8 mouse cellular contexts compared by ENCODE assay signal in genomic region chr2:32877761-32878393, GRCm38 (mm10). TPM values are rescaled to one million over a fixed set of nuclear protein-coding genes. Genes with fewer than 3 reads are reported as not detected.
DNase-seq lines count a peak whose midpoint lies in the region; ATAC-seq and TF ChIP-seq lines count a peak whose summit lies in the region.

No protein-coding gene starts in this region.

- H3K36me3 ChIP-seq in heart, adult 2 months (ENCODE audit: control insufficient read depth, insufficient read depth, low read length), result no peaks in the 10 kb centered on the region
- no peaks in the 10 kb centered on the region for H3K36me3 ChIP-seq in embryonic facial prominence, embryonic 11.5 days (replicated peaks; ENCODE audit: control insufficient read depth, insufficient read depth, low read depth, low read length)
- H3K36me3 ChIP-seq in intestine, postnatal 0 days (ENCODE audit: control insufficient read depth, insufficient read depth), result no peaks in the 10 kb centered on the region
- H3K36me3 ChIP-seq in midbrain, embryonic 10.5 days, result no peaks in the 10 kb centered on the region

- H3K4me2 ChIP-seq in embryonic facial prominence, embryonic 11.5 days (ENCODE audit: low read depth, low read length), result peak overlapping the region; percentile 96
- peak overlapping the region; percentile 83 for H3K4me2 ChIP-seq in intestine, postnatal 0 days (replicated peaks; ENCODE audit: low read depth)

- no peak for TF ChIP-seq CTCF in heart, adult 2 months (IDR thresholded peaks at IDR 0.05)
- TF ChIP-seq CTCF in intestine, postnatal 0 days (IDR thresholded peaks at IDR 0.05; ENCODE audit: low read depth), result no peak

- no peak for TF ChIP-seq EP300 in heart, adult 2 months (IDR thresholded peaks at IDR 0.05; ENCODE audit: insufficient read depth, low read depth, low read length)

- H3K79me2 ChIP-seq in heart, adult 2 months (replicated peaks; ENCODE audit: control insufficient read depth, insufficient read depth, low read length), result peaks cover 1% of the 10 kb centered on the region; the same call in 1 of the 2 replicates

- H3K27me3 ChIP-seq in heart, adult 2 months (ENCODE audit: control insufficient read depth, insufficient read depth, low read length), result no peaks in the 10 kb centered on the region
- H3K27me3 ChIP-seq in embryonic facial prominence, embryonic 11.5 days (ENCODE audit: control insufficient read depth, insufficient read depth, low read length), result no peaks in the 10 kb centered on the region
- no peaks in the 10 kb centered on the region for H3K27me3 ChIP-seq in intestine, postnatal 0 days (replicated peaks; ENCODE audit: control insufficient read depth, insufficient read depth, low read length)
- peaks cover 23% of the 10 kb centered on the region for H3K27me3 ChIP-seq in midbrain, embryonic 10.5 days (ENCODE audit: low read depth, poor library complexity, severe bottlenecking)

- no peak for ATAC-seq in embryonic facial prominence, embryonic 11.5 days (replicated peaks; ENCODE audit: insufficient number of reproducible peaks, low FRiP score, low TSS enrichment, low read depth)
- ATAC-seq in intestine, postnatal 0 days, result no peak
- ATAC-seq in megakaryocyte-erythroid progenitor cell, adult 5-6 weeks (replicated peaks; ENCODE audit: low FRiP score, low TSS enrichment, poor library complexity, severe bottlenecking), result no peak
- ATAC-seq in erythroid progenitor cell, adult 5-6 weeks (replicated peaks; ENCODE audit: low FRiP score, poor library complexity, severe bottlenecking), result no peak

- peak overlapping the region; percentile 95 for H3K4me3 ChIP-seq in heart, adult 2 months
- peak overlapping the region; percentile 76 for H3K4me3 ChIP-seq in embryonic facial prominence, embryonic 11.5 days (ENCODE audit: low read depth, low read length)
- peak overlapping the region; percentile 78 for H3K4me3 ChIP-seq in intestine, postnatal 0 days (ENCODE audit: low read depth, low read length)
- H3K4me3 ChIP-seq in midbrain, embryonic 10.5 days, result peak overlapping the region; percentile 78

- H3K9me3 ChIP-seq in embryonic facial prominence, embryonic 11.5 days (replicated peaks; ENCODE audit: control insufficient read depth, low read length), result no peaks in the 10 kb centered on the region
- H3K9me3 ChIP-seq in intestine, postnatal 0 days (ENCODE audit: control insufficient read depth), result no peaks in the 10 kb centered on the region
- H3K9me3 ChIP-seq in midbrain, embryonic 10.5 days (replicated peaks), result no peaks in the 10 kb centered on the region

- DNase-seq in heart, adult 2 months, result no peak
- no peak for DNase-seq in heart, adult 9 months (ENCODE audit: low spot score in 2 of 2)
- DNase-seq in embryonic facial prominence, embryonic 11.5 days (ENCODE audit: low spot score), result no peak
- DNase-seq in midbrain, embryonic 10.5 days (ENCODE audit: low spot score), result no peak
- DNase-seq in adrenal gland, postnatal 4 days (ENCODE audit: low spot score in 2 of 2), result no peak

- peak; percentile 47; the same call in 1 of the 2 replicates for TF ChIP-seq POLR2A in heart, adult 2 months (IDR thresholded peaks at IDR 0.05; ENCODE audit: insufficient read depth, low read depth, low read length)

- H3K27ac ChIP-seq in heart, adult 2 months, result peak overlapping the region; percentile 83
- no peak overlapping the region for H3K27ac ChIP-seq in embryonic facial prominence, embryonic 11.5 days (replicated peaks; ENCODE audit: low read depth, low read length)
- peak overlapping the region; percentile 79; the same call in 1 of the 2 replicates for H3K27ac ChIP-seq in intestine, postnatal 0 days (ENCODE audit: low read depth, low read length)
- H3K27ac ChIP-seq in midbrain, embryonic 10.5 days (replicated peaks), result no peak overlapping the region

- peaks cover 26% of the 10 kb centered on the region for H3K4me1 ChIP-seq in heart, adult 2 months (ENCODE audit: control insufficient read depth, insufficient read depth, low read length)
- H3K4me1 ChIP-seq in embryonic facial prominence, embryonic 11.5 days (ENCODE audit: control insufficient read depth, insufficient read depth, low read length), result peaks cover 25% of the 10 kb centered on the region
- peaks cover 20% of the 10 kb centered on the region for H3K4me1 ChIP-seq in intestine, postnatal 0 days (replicated peaks; ENCODE audit: control insufficient read depth, insufficient read depth, low read length)
- H3K4me1 ChIP-seq in midbrain, embryonic 10.5 days, result peaks cover 85% of the 10 kb centered on the region

- intact Hi-C loops in heart, adult 2 months (cut with DNase I), result no loop called here

- 19% methylated on average over 6 of the region's 6 CpGs for WGBS in heart, adult 2 months
- 47% methylated on average over 6 of the region's 6 CpGs for WGBS in embryonic facial prominence, embryonic 11.5 days
- WGBS in intestine, postnatal 0 days, result 54% methylated on average over 6 of the region's 6 CpGs
- WGBS in midbrain, embryonic 10.5 days, result 48% methylated on average over 6 of the region's 6 CpGs

- H3K9ac ChIP-seq in heart, adult 2 months (ENCODE audit: low read depth, low read length), result peak overlapping the region; percentile 88
- H3K9ac ChIP-seq in embryonic facial prominence, embryonic 11.5 days (replicated peaks; ENCODE audit: low read length), result peak overlapping the region; percentile 96
- H3K9ac ChIP-seq in intestine, postnatal 0 days (ENCODE audit: low read depth, low read length), result peak overlapping the region; percentile 81

RNA-seq across cellular contexts. Expression of gene Fam129b, which starts 2.0 kb away (rescaled TPM):
- total RNA-seq in heart, adult 2 months (2021), result 10 to 100 TPM; 19.5 to 20.0 TPM
- polyA plus RNA-seq in heart, adult 2 months (2012; rRNA removed), result 21.0 and 21.5 TPM in 2 replicates
- polyA plus RNA-seq in embryonic facial prominence, embryonic 11.5 days (2014; fragmentation: Nextera tagmentation; extraction: Ambion mirVana), result 13.7 and 15.9 TPM in 2 replicates
- polyA plus RNA-seq in intestine, postnatal 0 days (2015; fragmentation: Nextera tagmentation; extraction: Ambion mirVana), result 13.9 and 15.3 TPM in 2 replicates
- polyA plus RNA-seq in midbrain, embryonic 10.5 days (2016; fragmentation: Nextera tagmentation; extraction: Ambion mirVana), result 23.5 and 25.5 TPM in 2 replicates
- 9.0 and 16.3 TPM in 2 replicates for total RNA-seq in megakaryocyte-erythroid progenitor cell, adult 5-6 weeks (2014; fragmentation: Nextera tagmentation)
- total RNA-seq in megakaryocyte-erythroid progenitor cell, adult 5-6 weeks (2017), result 13.8 TPM in 2 replicates
- total RNA-seq in erythroid progenitor cell, adult 5-6 weeks (2015; ENCODE audit: low replicate concordance), result 2.2 and 8.8 TPM in 2 replicates
- 5.0 and 11.5 TPM in 2 replicates for total RNA-seq in erythroid progenitor cell, adult 5-6 weeks (2017; ENCODE audit: low replicate concordance)
- 10 to 100 TPM; 30.8 to 35.5 TPM for total RNA-seq in adrenal gland, postnatal 4 days (2021)

RNA-seq across cellular contexts. Expression of gene Stxbp1, which starts 30.8 kb away (rescaled TPM):
- 10 to 100 TPM in 1 of 2 experiments, 1 to 10 TPM in 1; 9.8 to 11.4 TPM for total RNA-seq in heart, adult 2 months (2021)
- polyA plus RNA-seq in heart, adult 2 months (2012; rRNA removed), result 14.4 and 15.6 TPM in 2 replicates
- 22.0 and 27.1 TPM in 2 replicates for polyA plus RNA-seq in embryonic facial prominence, embryonic 11.5 days (2014; fragmentation: Nextera tagmentation; extraction: Ambion mirVana)
- 12.1 and 12.2 TPM in 2 replicates for polyA plus RNA-seq in intestine, postnatal 0 days (2015; fragmentation: Nextera tagmentation; extraction: Ambion mirVana)
- polyA plus RNA-seq in midbrain, embryonic 10.5 days (2016; fragmentation: Nextera tagmentation; extraction: Ambion mirVana), result 31.4 and 45.6 TPM in 2 replicates
- total RNA-seq in megakaryocyte-erythroid progenitor cell, adult 5-6 weeks (2014; fragmentation: Nextera tagmentation), result 30.2 and 47.7 TPM in 2 replicates
- total RNA-seq in megakaryocyte-erythroid progenitor cell, adult 5-6 weeks (2017), result 6.5 and 10.4 TPM in 2 replicates
- 0.84 and 1.4 TPM in 2 replicates for total RNA-seq in erythroid progenitor cell, adult 5-6 weeks (2015; ENCODE audit: low replicate concordance)
- 0.61 and 4.0 TPM in 2 replicates for total RNA-seq in erythroid progenitor cell, adult 5-6 weeks (2017; ENCODE audit: low replicate concordance)
- total RNA-seq in adrenal gland, postnatal 4 days (2021), result 10 to 100 TPM; 42.5 to 48.7 TPM

Comparison
In these comparisons a context has a peak if more than half of its experiments do, and no peak if none do; other contexts are left out.
1. H3K27ac ChIP-seq: peak in heart, adult 2 months (single experiment) and intestine, postnatal 0 days (single experiment); none in embryonic facial prominence, embryonic 11.5 days (single experiment) and midbrain, embryonic 10.5 days (single experiment).
2. Peak in every context shown above with its lines, with median percentiles within 50 percentile points of each other: H3K4me3 ChIP-seq and H3K9ac ChIP-seq.